Mouse (Mus musculus): ENCODE measurements at regions not wholly inside any gene's neighbourhood (a gene's known extent, or its start where the extent isn't known, plus 50 kb on each side); places are given as distances from the start of the nearest gene placed in this dataset.

DNA sequence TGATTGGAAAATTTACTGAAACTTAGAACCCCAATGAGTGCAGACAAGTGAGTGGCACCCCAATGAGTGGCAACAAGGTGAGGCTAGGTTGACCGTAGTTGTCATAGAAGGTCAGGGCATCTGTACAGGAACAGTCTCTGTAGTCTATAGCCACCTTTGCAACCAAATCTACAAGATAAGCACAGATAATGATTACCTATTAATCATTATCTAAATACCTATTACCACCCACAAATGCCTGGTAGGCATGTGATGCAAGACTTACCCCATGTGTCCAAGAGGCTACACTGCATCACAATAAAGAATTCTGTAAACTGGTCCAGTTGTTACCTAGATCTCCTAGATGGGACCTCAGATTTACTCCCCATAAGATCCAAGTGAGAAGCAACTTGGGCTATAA lies 778.7 kb downstream of the Cntnap5b start:
- DNase-seq (ENCODE audit: low spot score in 2 of 2) = no peak

DNA sequence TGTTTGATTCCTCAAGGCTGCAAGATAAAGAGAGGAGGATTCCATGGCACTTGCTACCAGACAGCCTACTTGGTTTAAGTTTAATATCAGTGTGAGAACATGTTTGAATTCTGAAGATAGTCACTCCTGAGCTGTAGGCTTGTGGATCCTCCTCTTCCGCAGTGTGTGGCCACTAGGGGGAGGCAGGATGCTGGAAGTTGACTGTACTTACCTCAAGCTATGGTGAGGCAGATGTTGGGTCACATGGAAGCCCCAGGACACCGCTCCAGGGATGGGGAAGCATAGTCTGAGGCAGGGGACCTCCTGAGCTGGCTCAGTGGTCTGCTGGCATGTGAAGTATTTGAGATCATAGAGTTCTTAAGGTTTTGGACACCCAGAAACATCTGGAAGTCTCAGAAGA lies 784.4 kb downstream of the Cntnap5b start:
- peak; percentile 2 to 7 for DNase-seq (ENCODE audit: low spot score in 2 of 2)

All from left cerebral cortex, adult 8-10 months (tissue).